Mouse (Mus musculus) cerebral cortex, adult 2 months (tissue): ENCODE measurements around the gene Vmn1r93.

Experiments used
- WGBS: fragments of 180-500 bp; shearing (Covaris S2); methylation state at CpG from one replicate; pipeline ENCODE4 v1.1.7; 2018; 5-methylcytosine and 5-hydroxymethylcytosine counted together

Gene Vmn1r93

GRCm38 (mm10) chr7:20138988-20139387 is at the start of gene Vmn1r93:
Gene Vmn1r93 (minus strand): TSS chr7:20139088.
- no CpG with 5 or more reads among the region's 5 CpGs for WGBS

DNA sequence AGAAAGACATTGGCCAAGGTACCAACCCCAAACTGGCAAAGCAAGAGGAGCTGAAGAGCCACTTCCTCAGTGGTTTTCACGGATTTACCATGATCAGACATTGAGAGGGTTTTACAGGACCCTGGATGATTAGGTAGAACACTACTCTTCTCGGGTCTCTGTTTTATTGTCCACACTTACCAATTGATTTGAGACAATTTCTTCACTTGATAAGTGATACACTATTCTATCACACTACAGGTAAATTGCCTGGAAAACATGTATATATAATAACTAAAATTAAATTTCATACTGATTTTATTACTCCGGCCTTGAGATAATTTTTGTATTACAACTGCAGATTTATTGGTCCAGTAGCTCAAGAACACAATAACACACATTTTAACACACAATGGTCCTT is 29.4 kb upstream of the Vmn1r93 start, which contains the start of gene Vmn1r94:
Vmn1r94 (minus strand) TSS at position 101 of the 400 bp plus-strand sequence.
- no CpG with 5 or more reads among the region's 3 CpGs for WGBS

DNA sequence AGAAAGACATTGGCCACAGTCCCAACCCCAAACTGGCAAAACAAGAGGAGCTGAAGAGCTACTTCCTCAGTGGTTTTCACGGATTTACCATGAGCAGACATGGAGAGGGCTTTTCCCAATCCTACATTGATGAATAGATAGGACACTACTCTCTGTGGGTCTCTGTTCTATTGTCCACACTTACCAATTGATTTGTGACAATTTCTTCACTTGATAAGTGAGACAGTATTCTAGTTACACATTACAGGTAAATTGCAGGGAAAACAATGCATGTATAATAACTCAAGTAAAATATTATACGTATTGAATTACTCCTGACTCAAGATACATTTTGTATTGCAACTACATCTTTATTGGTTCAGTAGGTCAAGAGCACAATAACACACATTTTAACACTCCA is 16.4 kb downstream of the Vmn1r93 start, which contains the start of gene Gm16442:
Gm16442 (minus strand) TSS at position 101 of the 400 bp plus-strand sequence.
- no CpG with 5 or more reads among the region's 2 CpGs for WGBS

- WGBS: 87% methylated on average over 5 of the region's 5 CpGs
Measured at GRCm38 (mm10) chr7:20099380-20099779, 39.5 kb downstream of the Vmn1r93 start, which contains the start of gene Vmn1r91. Gene Vmn1r91 (plus strand): TSS chr7:20099680.
